Mouse (Mus musculus) NIH3T3 (cell line): ENCODE data around the gene Bsph1.
"Not testable (repeated sequence)": the region's sequence is repeated elsewhere in the genome, so short reads cannot be mapped to it uniquely, and the experiment has no call there.

ENCODE experiments used
- DNase-seq: peaks from one replicate; pipeline ENCODE4 v3.0.0-alpha.2; 2012; ENCODE audit warnings: low read depth

Gene Bsph1

DNA sequence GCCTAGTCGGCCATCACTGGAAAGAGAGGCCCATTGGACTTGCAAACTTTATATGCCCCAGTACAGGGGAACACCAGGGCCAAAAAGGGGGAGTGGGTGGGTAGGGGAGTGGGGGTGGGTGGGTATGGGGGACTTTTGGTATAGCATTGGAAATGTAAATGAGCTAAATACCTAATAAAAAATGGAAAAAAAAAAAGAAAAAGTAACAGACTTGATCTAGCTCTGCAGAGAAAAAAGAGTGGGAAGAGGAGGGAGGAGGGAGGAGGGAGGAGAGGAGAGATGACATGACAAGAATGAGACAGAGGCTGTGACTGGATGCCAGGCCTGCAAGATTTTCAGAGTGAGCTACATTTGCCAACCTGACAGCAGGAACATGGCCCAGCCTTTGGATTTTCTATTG, at the start of gene Bsph1:
Gene Bsph1, plus strand, starts transcription at position 301 of the 400 bp plus-strand sequence.
- DNase-seq = not testable (repeated sequence)

- peak; percentile 77 for DNase-seq
Measured at GRCm38 (mm10) chr7:13511539-13511938, 60.9 kb downstream of the Bsph1 start.
